Mouse (Mus musculus): ENCODE measurements around the gene Ccdc187. TPM values are rescaled to one million over a fixed set of nuclear protein-coding genes. Genes with fewer than 3 reads are reported as not detected.

Ccdc187 gene
- polyA plus RNA-seq, 1 experiment from 2014 or later: 0.06 TPM

GRCm38 (mm10) chr2:26264646-26265045 lies 29.7 kb downstream of the Ccdc187 start:
- ATAC-seq (ENCODE audit: insufficient number of reproducible peaks, low FRiP score, low TSS enrichment, low read depth): no peak
- Histone ChIP-seq H3K27ac (peak overlapping the region; percentile 50; the same call in 1 of the 2 replicates), H3K27me3 (no peaks in the 10 kb centered on the region), H3K4me1 (peaks cover 8% of the 10 kb centered on the region; the same call in 1 of the 2 replicates), H3K9me3 (no peaks in the 10 kb centered on the region), H3K4me2 (no peak overlapping the region), H3K4me3 (no peak overlapping the region), H3K36me3 (no peaks in the 10 kb centered on the region), H3K9ac (no peak overlapping the region)
- WGBS: 63% methylated on average over 4 of the region's 4 CpGs

GRCm38 (mm10) chr2:26257315-26258096 lies 36.9 kb downstream of the Ccdc187 start:
- Histone ChIP-seq H3K4me2 (no peak overlapping the region), H3K27ac (0 out of 2 replicates have a peak overlapping the region, but pooled peaks have one; percentile 17), H3K4me3 (no peak overlapping the region), H3K36me3 (no peaks in the 10 kb centered on the region), H3K9ac (no peak overlapping the region), H3K4me1 (no peaks in the 10 kb centered on the region), H3K27me3 (no peaks in the 10 kb centered on the region), H3K9me3 (no peaks in the 10 kb centered on the region)
- 77% methylated on average over 16 of the region's 16 CpGs for WGBS
- ATAC-seq (ENCODE audit: insufficient number of reproducible peaks, low FRiP score, low TSS enrichment, low read depth): no peak

- no peak overlapping the region for H3K4me3 ChIP-seq
- no peaks in the 10 kb centered on the region for H3K4me1 ChIP-seq
- H3K9me3 ChIP-seq: no peaks in the 10 kb centered on the region
- H3K27ac ChIP-seq: no peak overlapping the region
- no peak overlapping the region for H3K9ac ChIP-seq
- H3K36me3 ChIP-seq: no peaks in the 10 kb centered on the region
- no peak overlapping the region for H3K4me2 ChIP-seq
- no peaks in the 10 kb centered on the region for H3K27me3 ChIP-seq
- 38% methylated on average over 4 of the region's 4 CpGs for WGBS
- no peak for ATAC-seq (ENCODE audit: insufficient number of reproducible peaks, low FRiP score, low TSS enrichment, low read depth)
Measured at GRCm38 (mm10) chr2:26254816-26255215, 39.5 kb downstream of the Ccdc187 start.

- no peaks in the 10 kb centered on the region for H3K4me1 ChIP-seq
- no peaks in the 10 kb centered on the region for H3K9me3 ChIP-seq
- H3K9ac ChIP-seq: no peak overlapping the region
- H3K4me2 ChIP-seq: no peak overlapping the region
- H3K27me3 ChIP-seq: no peaks in the 10 kb centered on the region
- no peaks in the 10 kb centered on the region for H3K36me3 ChIP-seq
- no peak overlapping the region for H3K4me3 ChIP-seq
- 62% methylated on average over 8 of the region's 8 CpGs for WGBS
- peak overlapping the region; percentile 68; the same call in 1 of the 2 replicates for H3K27ac ChIP-seq
- ATAC-seq (ENCODE audit: insufficient number of reproducible peaks, low FRiP score, low TSS enrichment, low read depth): no peak
Measured at GRCm38 (mm10) chr2:26252514-26253206, 41.7 kb downstream of the Ccdc187 start.

GRCm38 (mm10) chr2:26247531-26247930 lies 46.8 kb downstream of the Ccdc187 start:
- 36% methylated on average over 3 of the region's 3 CpGs for WGBS
- Histone ChIP-seq H3K27ac (no peak overlapping the region), H3K9ac (no peak overlapping the region), H3K4me3 (no peak overlapping the region), H3K9me3 (no peaks in the 10 kb centered on the region), H3K36me3 (no peaks in the 10 kb centered on the region), H3K4me1 (no peaks in the 10 kb centered on the region), H3K4me2 (no peak overlapping the region), H3K27me3 (no peaks in the 10 kb centered on the region)
- ATAC-seq (ENCODE audit: insufficient number of reproducible peaks, low FRiP score, low TSS enrichment, low read depth): no peak; the same call in 1 of the 2 replicates

- H3K9ac ChIP-seq: no peak overlapping the region
- 36% methylated on average over 3 of the region's 3 CpGs for WGBS
- H3K36me3 ChIP-seq: no peaks in the 10 kb centered on the region
- peaks cover 28% of the 10 kb centered on the region for H3K4me1 ChIP-seq
- no peak overlapping the region for H3K4me2 ChIP-seq
- H3K27me3 ChIP-seq: no peaks in the 10 kb centered on the region
- H3K4me3 ChIP-seq: no peak overlapping the region
- no peak for ATAC-seq (ENCODE audit: insufficient number of reproducible peaks, low FRiP score, low TSS enrichment, low read depth)
- 0 out of 2 replicates have a peak overlapping the region, but pooled peaks have one; percentile 27 for H3K27ac ChIP-seq
- no peaks in the 10 kb centered on the region for H3K9me3 ChIP-seq
Measured at GRCm38 (mm10) chr2:26240841-26241240, 53.5 kb downstream of the Ccdc187 start.

- Histone ChIP-seq H3K4me2 (0 out of 2 replicates have a peak overlapping the region, but pooled peaks have one; percentile 25), H3K9ac (no peak overlapping the region), H3K4me1 (peaks cover 28% of the 10 kb centered on the region), H3K4me3 (no peak overlapping the region), H3K36me3 (no peaks in the 10 kb centered on the region), H3K27me3 (no peaks in the 10 kb centered on the region), H3K9me3 (no peaks in the 10 kb centered on the region), H3K27ac (no peak overlapping the region)
- 23% methylated on average over 9 of the region's 9 CpGs for WGBS
- ATAC-seq (ENCODE audit: insufficient number of reproducible peaks, low FRiP score, low TSS enrichment, low read depth): no peak
Measured at GRCm38 (mm10) chr2:26240330-26240729, 54.0 kb downstream of the Ccdc187 start.

GRCm38 (mm10) chr2:26237290-26237782 lies 57.0 kb downstream of the Ccdc187 start, which contains the start of gene Qsox2:
Gene Qsox2 (minus strand): TSS chr2:26237525.
- Histone ChIP-seq H3K27me3 (no peaks in the 10 kb centered on the region), H3K4me2 (peak within 1 kb of the TSS; percentile 87), H3K4me3 (peak within 1 kb of the TSS; percentile 89), H3K36me3 (0 out of 2 replicates have a peak, but pooled peaks cover 4% of the 10 kb centered on the region), H3K4me1 (peaks cover 28% of the 10 kb centered on the region), H3K9ac (peak within 1 kb of the TSS; percentile 76), H3K27ac (peak within 1 kb of the TSS; percentile 84), H3K9me3 (no peaks in the 10 kb centered on the region)
- under 1% methylated on average over 36 of the region's 36 CpGs for WGBS
- ATAC-seq (ENCODE audit: insufficient number of reproducible peaks, low FRiP score, low TSS enrichment, low read depth): peak; percentile 83

- peaks cover 28% of the 10 kb centered on the region for H3K4me1 ChIP-seq
- H3K9ac ChIP-seq: peak overlapping the region; percentile 76
- H3K27ac ChIP-seq: peak overlapping the region; percentile 84
- peak overlapping the region; percentile 87 for H3K4me2 ChIP-seq
- H3K27me3 ChIP-seq: no peaks in the 10 kb centered on the region
- H3K36me3 ChIP-seq: 0 out of 2 replicates have a peak, but pooled peaks cover 4% of the 10 kb centered on the region
- no peaks in the 10 kb centered on the region for H3K9me3 ChIP-seq
- WGBS: under 1% methylated on average over 51 of the region's 51 CpGs
- H3K4me3 ChIP-seq: peak overlapping the region; percentile 89
- peak; percentile 30; the same call in 1 of the 2 replicates for ATAC-seq (ENCODE audit: insufficient number of reproducible peaks, low FRiP score, low TSS enrichment, low read depth)
Measured at GRCm38 (mm10) chr2:26236681-26237289, 57.6 kb downstream of the Ccdc187 start.

GRCm38 (mm10) chr2:26234771-26235170 lies 59.6 kb downstream of the Ccdc187 start:
- H3K27ac ChIP-seq: no peak overlapping the region
- H3K9ac ChIP-seq: no peak overlapping the region
- no peak for ATAC-seq (ENCODE audit: insufficient number of reproducible peaks, low FRiP score, low TSS enrichment, low read depth)
- H3K27me3 ChIP-seq: no peaks in the 10 kb centered on the region
- no peak overlapping the region for H3K4me3 ChIP-seq
- no peaks in the 10 kb centered on the region for H3K9me3 ChIP-seq
- H3K4me1 ChIP-seq: peaks cover 13% of the 10 kb centered on the region
- 0 out of 2 replicates have a peak, but pooled peaks cover 4% of the 10 kb centered on the region for H3K36me3 ChIP-seq
- H3K4me2 ChIP-seq: no peak overlapping the region
- 83% methylated on average over 2 of the region's 2 CpGs for WGBS

GRCm38 (mm10) chr2:26234253-26234652 lies 60.1 kb downstream of the Ccdc187 start:
- Histone ChIP-seq H3K9me3 (no peaks in the 10 kb centered on the region), H3K9ac (no peak overlapping the region), H3K4me2 (no peak overlapping the region), H3K4me1 (peaks cover 10% of the 10 kb centered on the region), H3K36me3 (0 out of 2 replicates have a peak, but pooled peaks cover 4% of the 10 kb centered on the region), H3K27ac (no peak overlapping the region), H3K4me3 (no peak overlapping the region), H3K27me3 (no peaks in the 10 kb centered on the region)
- WGBS: 80% methylated on average over 5 of the region's 5 CpGs
- no peak for ATAC-seq (ENCODE audit: insufficient number of reproducible peaks, low FRiP score, low TSS enrichment, low read depth)
